Mouse (Mus musculus): ENCODE measurements around the gene Dll1. TPM values are rescaled to one million over a fixed set of nuclear protein-coding genes. Genes with fewer than 3 reads are reported as not detected.

Dll1 gene
- polyA plus RNA-seq, 1 experiment from 2014 or later: 3.5 TPM

DNA sequence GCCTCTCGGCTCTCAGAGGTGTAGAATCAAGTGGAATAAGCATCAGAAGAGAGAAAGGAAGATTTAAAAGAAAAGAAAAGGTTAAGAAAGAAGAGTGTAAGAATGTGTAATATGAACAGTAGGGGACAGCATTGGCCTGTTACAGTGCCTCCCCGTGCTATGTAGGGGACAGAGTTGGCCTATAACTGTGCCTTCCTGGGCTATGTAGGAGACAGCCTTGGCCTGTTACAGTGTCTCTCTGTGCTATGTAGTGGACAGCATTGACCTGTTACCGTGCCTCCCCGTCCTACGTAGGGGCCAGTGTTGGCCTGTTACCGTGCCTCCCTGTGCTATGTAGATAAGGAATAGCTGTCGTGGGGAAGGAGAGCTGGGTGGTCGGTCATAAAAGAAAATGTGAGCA is 42.9 kb upstream of the Dll1 start:
- peaks cover 38% of the 10 kb centered on the region for H3K36me3 ChIP-seq (ENCODE audit: control insufficient read depth, insufficient read depth, low read length)
- 87% methylated on average over 8 of the region's 8 CpGs for WGBS
- no peak for ATAC-seq (ENCODE audit: low FRiP score, low TSS enrichment)

DNA sequence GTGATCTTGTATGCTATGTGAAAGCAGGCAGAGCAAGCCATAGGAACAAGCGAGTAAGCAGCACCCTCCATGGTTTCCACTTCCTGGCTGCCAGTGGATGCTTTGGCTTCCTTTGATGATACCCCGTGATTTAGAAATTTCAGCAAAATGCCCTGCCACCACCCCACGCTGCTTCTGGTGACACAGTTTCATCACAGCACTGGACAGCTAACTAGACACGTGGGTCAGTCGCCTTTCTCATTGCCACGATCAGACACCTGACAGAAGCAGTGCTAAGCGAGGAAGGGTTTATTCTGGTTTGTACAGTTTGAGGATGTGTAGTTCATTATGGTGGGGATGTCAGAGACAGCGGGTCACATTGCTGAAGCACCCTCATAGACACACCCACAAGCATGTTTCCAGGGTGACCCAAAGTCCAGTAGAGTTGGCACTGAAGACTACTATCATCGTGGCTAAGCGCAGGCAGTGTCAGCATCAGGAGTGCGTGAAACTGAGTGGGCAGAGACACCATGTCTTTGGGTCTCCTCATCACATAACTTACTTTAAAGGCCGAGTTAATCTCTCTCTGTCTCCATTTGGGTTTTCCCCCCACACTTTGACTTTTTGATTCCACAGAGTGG is 40.0 kb upstream of the Dll1 start:
- ATAC-seq (ENCODE audit: low FRiP score, low TSS enrichment): no peak
- WGBS: 89% methylated on average over 12 of the region's 12 CpGs
- H3K36me3 ChIP-seq (ENCODE audit: control insufficient read depth, insufficient read depth, low read length): peaks cover 29% of the 10 kb centered on the region

More for the DNA sequence above, 42.9 kb upstream of the Dll1 start:
- Histone ChIP-seq H3K9ac (ENCODE audit: low read length) (no peak overlapping the region), H3K27me3 (ENCODE audit: control insufficient read depth, insufficient read depth, low read length) (no peaks in the 10 kb centered on the region), H3K4me1 (replicated peaks; ENCODE audit: control insufficient read depth, insufficient read depth) (no peaks in the 10 kb centered on the region), H3K9me3 (ENCODE audit: control insufficient read depth, low read length) (no peaks in the 10 kb centered on the region), H3K4me3 (ENCODE audit: low read depth, low read length) (no peak overlapping the region), H3K4me2 (replicated peaks; ENCODE audit: low read depth) (no peak overlapping the region), H3K27ac (replicated peaks) (no peak overlapping the region)
- DNase-seq (ENCODE audit: low spot score): no peak
- TF ChIP-seq CTCF (IDR thresholded peaks at IDR 0.05; ENCODE audit: low read depth) (peak; percentile 53), EP300 (optimal IDR thresholded peaks at IDR 0.05) (no peak)

DNA sequence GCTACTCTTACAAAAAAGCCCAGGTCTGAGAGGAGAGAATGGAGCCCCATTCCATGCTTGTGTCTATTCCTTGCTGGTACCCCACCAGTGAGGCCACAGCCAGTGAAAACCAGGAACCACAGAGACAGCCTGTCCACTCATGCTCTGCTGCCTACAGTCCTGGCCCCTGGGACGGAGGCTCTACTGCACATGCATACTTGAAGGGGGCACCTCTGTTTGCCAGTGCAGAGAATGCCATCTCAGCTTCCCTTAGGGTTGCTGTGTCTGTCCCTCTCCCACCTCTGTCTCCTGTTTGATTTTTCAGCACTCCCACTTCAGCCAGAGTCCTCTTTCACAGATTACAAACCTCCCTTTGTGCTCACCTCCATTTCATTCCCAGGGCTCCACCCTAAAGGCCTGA is 34.2 kb upstream of the Dll1 start:
- no peaks in the 10 kb centered on the region for H3K4me1 ChIP-seq (replicated peaks; ENCODE audit: control insufficient read depth, insufficient read depth)
- no peaks in the 10 kb centered on the region for H3K9me3 ChIP-seq (ENCODE audit: control insufficient read depth, low read length)
- H3K4me3 ChIP-seq (ENCODE audit: low read depth, low read length): no peak overlapping the region
- no peak overlapping the region for H3K9ac ChIP-seq (ENCODE audit: low read length)
- no peaks in the 10 kb centered on the region for H3K27me3 ChIP-seq (ENCODE audit: control insufficient read depth, insufficient read depth, low read length)
- TF ChIP-seq CTCF (IDR thresholded peaks at IDR 0.05; ENCODE audit: low read depth) (no peak), EP300 (optimal IDR thresholded peaks at IDR 0.05) (no peak)
- WGBS: 83% methylated on average over 1 of the region's 1 CpGs
- H3K4me2 ChIP-seq (replicated peaks; ENCODE audit: low read depth): no peak overlapping the region
- ATAC-seq (ENCODE audit: low FRiP score, low TSS enrichment) (no peak), DNase-seq (ENCODE audit: low spot score) (no peak)
- no peak overlapping the region for H3K27ac ChIP-seq (replicated peaks)
- peaks cover 20% of the 10 kb centered on the region for H3K36me3 ChIP-seq (ENCODE audit: control insufficient read depth, insufficient read depth, low read length)

More for the DNA sequence above, 40.0 kb upstream of the Dll1 start:
- Histone ChIP-seq H3K27me3 (ENCODE audit: control insufficient read depth, insufficient read depth, low read length) (no peaks in the 10 kb centered on the region), H3K9ac (ENCODE audit: low read length) (no peak overlapping the region), H3K4me1 (replicated peaks; ENCODE audit: control insufficient read depth, insufficient read depth) (no peaks in the 10 kb centered on the region), H3K27ac (replicated peaks) (no peak overlapping the region), H3K4me2 (replicated peaks; ENCODE audit: low read depth) (no peak overlapping the region), H3K9me3 (ENCODE audit: control insufficient read depth, low read length) (no peaks in the 10 kb centered on the region), H3K4me3 (ENCODE audit: low read depth, low read length) (no peak overlapping the region)
- no peak for DNase-seq (ENCODE audit: low spot score)
- TF ChIP-seq EP300 (optimal IDR thresholded peaks at IDR 0.05): no peak
- no peak for TF ChIP-seq CTCF (IDR thresholded peaks at IDR 0.05; ENCODE audit: low read depth)

DNA sequence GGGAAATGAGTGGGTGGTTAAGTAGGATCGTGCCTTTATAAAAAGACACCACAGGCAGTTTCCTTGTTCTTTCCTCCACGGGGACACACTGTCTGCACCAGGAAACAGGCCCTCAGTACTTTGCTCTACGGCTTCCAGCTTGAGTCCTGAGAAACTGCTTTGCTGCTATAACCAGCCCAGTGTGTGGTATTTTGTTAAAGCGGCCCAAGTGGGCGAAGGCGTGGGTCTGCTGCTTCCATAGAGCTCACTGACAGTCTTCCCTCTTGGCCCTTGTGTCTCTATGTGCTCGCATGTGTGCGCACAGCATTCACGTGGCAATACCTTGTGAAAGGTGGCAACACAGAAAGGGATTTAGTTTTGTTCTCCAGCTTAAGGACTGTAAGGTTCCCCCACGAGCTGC is 32.6 kb upstream of the Dll1 start:
- Histone ChIP-seq H3K4me1 (replicated peaks; ENCODE audit: control insufficient read depth, insufficient read depth) (no peaks in the 10 kb centered on the region), H3K36me3 (ENCODE audit: control insufficient read depth, insufficient read depth, low read length) (peaks cover 18% of the 10 kb centered on the region), H3K27ac (replicated peaks) (no peak overlapping the region), H3K27me3 (ENCODE audit: control insufficient read depth, insufficient read depth, low read length) (no peaks in the 10 kb centered on the region), H3K9me3 (ENCODE audit: control insufficient read depth, low read length) (no peaks in the 10 kb centered on the region), H3K9ac (ENCODE audit: low read length) (no peak overlapping the region), H3K4me2 (replicated peaks; ENCODE audit: low read depth) (no peak overlapping the region), H3K4me3 (ENCODE audit: low read depth, low read length) (no peak overlapping the region)
- ATAC-seq (ENCODE audit: low FRiP score, low TSS enrichment) (no peak), DNase-seq (ENCODE audit: low spot score) (no peak)
- 91% methylated on average over 10 of the region's 10 CpGs for WGBS
- TF ChIP-seq CTCF (IDR thresholded peaks at IDR 0.05; ENCODE audit: low read depth): no peak
- TF ChIP-seq EP300 (optimal IDR thresholded peaks at IDR 0.05): no peak

DNA sequence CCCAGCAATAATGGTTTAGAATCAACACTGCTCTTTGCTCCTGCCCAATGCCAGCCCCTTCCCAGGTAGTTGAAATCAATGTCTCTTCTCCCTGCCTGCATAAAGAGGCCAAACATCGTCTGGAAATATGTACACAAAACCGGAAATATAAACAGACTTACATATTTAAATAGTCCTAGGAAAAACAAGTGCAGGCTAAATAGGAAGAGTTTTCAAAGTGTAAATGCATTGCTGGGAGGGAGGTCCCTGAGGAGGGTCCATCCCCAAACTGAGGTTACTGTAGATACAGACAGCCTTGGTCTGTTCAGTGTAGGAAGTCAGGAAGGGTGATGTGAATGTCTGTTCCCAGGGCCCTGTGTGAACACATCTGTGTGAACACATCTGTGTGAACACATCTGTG is 29.9 kb upstream of the Dll1 start:
- DNase-seq (ENCODE audit: low spot score) (no peak), ATAC-seq (ENCODE audit: low FRiP score, low TSS enrichment) (no peak)
- WGBS: 59% methylated on average over 2 of the region's 2 CpGs
- H3K9ac ChIP-seq (ENCODE audit: low read length): no peak overlapping the region
- no peak overlapping the region for H3K4me3 ChIP-seq (ENCODE audit: low read depth, low read length)
- H3K4me1 ChIP-seq (replicated peaks; ENCODE audit: control insufficient read depth, insufficient read depth): no peaks in the 10 kb centered on the region
- no peaks in the 10 kb centered on the region for H3K9me3 ChIP-seq (ENCODE audit: control insufficient read depth, low read length)
- no peak overlapping the region for H3K27ac ChIP-seq (replicated peaks)
- TF ChIP-seq CTCF (IDR thresholded peaks at IDR 0.05; ENCODE audit: low read depth): no peak
- TF ChIP-seq EP300 (optimal IDR thresholded peaks at IDR 0.05): no peak
- no peak overlapping the region for H3K4me2 ChIP-seq (replicated peaks; ENCODE audit: low read depth)
- H3K36me3 ChIP-seq (ENCODE audit: control insufficient read depth, insufficient read depth, low read length): peaks cover 29% of the 10 kb centered on the region
- no peaks in the 10 kb centered on the region for H3K27me3 ChIP-seq (ENCODE audit: control insufficient read depth, insufficient read depth, low read length)

DNA sequence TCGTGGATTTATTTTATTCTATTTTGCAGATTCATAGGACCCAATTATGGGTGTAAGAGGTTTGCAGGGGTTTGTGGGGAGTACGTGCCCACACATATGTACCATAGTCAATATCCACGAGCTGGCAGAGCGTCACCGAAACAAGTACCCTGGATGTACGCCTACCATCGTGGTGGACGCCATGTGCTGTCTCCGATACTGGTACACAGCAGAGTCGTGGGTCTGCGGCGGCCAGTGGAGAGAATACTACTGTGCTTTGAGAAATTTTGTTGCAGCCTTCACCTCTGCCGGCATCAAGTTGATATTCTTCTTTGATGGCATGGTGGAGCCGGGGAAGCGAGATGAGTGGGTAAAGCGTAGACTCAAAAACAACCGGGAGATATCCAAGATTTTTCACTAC is 25.0 kb upstream of the Dll1 start:
- Histone ChIP-seq H3K9ac (ENCODE audit: low read length) (no peak overlapping the region), H3K36me3 (ENCODE audit: control insufficient read depth, insufficient read depth, low read length) (peaks cover 17% of the 10 kb centered on the region), H3K4me1 (replicated peaks; ENCODE audit: control insufficient read depth, insufficient read depth) (0 out of 2 replicates have a peak, but pooled peaks cover 5% of the 10 kb centered on the region), H3K4me2 (replicated peaks; ENCODE audit: low read depth) (no peak overlapping the region), H3K9me3 (ENCODE audit: control insufficient read depth, low read length) (no peaks in the 10 kb centered on the region), H3K4me3 (ENCODE audit: low read depth, low read length) (no peak overlapping the region), H3K27me3 (ENCODE audit: control insufficient read depth, insufficient read depth, low read length) (no peaks in the 10 kb centered on the region), H3K27ac (replicated peaks) (no peak overlapping the region)
- DNase-seq (ENCODE audit: low spot score) (no peak), ATAC-seq (ENCODE audit: low FRiP score, low TSS enrichment) (no peak)
- TF ChIP-seq EP300 (optimal IDR thresholded peaks at IDR 0.05): no peak
- TF ChIP-seq CTCF (IDR thresholded peaks at IDR 0.05; ENCODE audit: low read depth): no peak
- WGBS: 97% methylated on average over 17 of the region's 17 CpGs
